Mouse (Mus musculus) erythroblast, embryonic 14.5 days (primary cell): ENCODE data around the gene Rcvrn.

Source experiments
- GATA1 ChIP-seq: IDR thresholded peaks from 2 replicates; pipeline ENCODE4 v1.6.1; 2012; ENCODE audit warnings: low read length, inconsistent platforms, mixed read lengths
- TAL1 ChIP-seq: IDR thresholded peaks from 3 replicates; pipeline ENCODE4 v1.6.1; 2012; ENCODE audit warnings: low read length, inconsistent platforms, mixed read lengths

DNA sequence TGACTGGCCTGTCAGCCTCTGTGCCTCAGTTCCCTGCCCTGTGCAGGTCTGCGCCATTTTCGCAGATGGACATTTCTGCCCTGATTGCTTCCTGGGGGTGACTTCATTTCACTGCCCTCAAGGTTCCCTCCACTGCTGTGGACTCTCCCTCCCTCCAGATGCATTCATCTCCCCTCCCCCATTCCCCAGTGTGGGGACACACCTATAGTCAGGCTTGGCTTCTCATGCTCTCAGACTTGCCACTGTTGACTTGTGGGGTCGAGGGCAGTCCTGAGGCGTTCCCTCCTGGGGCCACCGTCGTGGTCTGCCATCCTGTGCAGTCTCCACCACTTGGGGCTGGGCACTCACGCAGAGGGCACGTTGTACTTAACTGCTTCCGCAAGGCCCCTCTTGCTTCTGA, 38.3 kb upstream of the Rcvrn start:
- no peak for TF ChIP-seq TAL1
- no peak for TF ChIP-seq GATA1
